Mouse (Mus musculus): ENCODE results near the gene 2310022B05Rik.

- TF ChIP-seq POLR2AphosphoS2 (IDR thresholded peaks at IDR 0.05; ENCODE audit: insufficient read length, low read depth) (no peak), MYOG (IDR thresholded peaks at IDR 0.05; ENCODE audit: control insufficient read depth in 1 of 3, insufficient read depth in 1 of 3, insufficient read length in 2 of 3, low read depth in 2 of 3) (no peak), MAX (IDR thresholded peaks at IDR 0.05; ENCODE audit: low read depth) (no peak), POLR2A (IDR thresholded peaks at IDR 0.05; ENCODE audit: insufficient read length, low read depth) (no peak), USF1 (IDR thresholded peaks at IDR 0.05; ENCODE audit: low read depth) (no peak)
Observed at GRCm38 (mm10) chr8:124658415-124658814, 4.8 kb downstream of the 2310022B05Rik start.
